Mouse (Mus musculus) olfactory bulb, adult 2 months (tissue): ENCODE results near the gene Carhsp1.

Experiments used
- CTCF ChIP-seq: fragments of 200-500 bp; IDR thresholded peaks from 2 replicates; pipeline ENCODE4 v1.5.1; 2012; ENCODE audit warnings: low read depth, mild to moderate bottlenecking, low read length, moderate library complexity; ENCODE audit not compliant: insufficient read depth
- POLR2A ChIP-seq: fragments of 200-500 bp; IDR thresholded peaks from 2 replicates; pipeline ENCODE4 v1.6.1; 2012; ENCODE audit warnings: mild to moderate bottlenecking, low read depth, low read length, moderate library complexity; ENCODE audit not compliant: insufficient read depth

DNA sequence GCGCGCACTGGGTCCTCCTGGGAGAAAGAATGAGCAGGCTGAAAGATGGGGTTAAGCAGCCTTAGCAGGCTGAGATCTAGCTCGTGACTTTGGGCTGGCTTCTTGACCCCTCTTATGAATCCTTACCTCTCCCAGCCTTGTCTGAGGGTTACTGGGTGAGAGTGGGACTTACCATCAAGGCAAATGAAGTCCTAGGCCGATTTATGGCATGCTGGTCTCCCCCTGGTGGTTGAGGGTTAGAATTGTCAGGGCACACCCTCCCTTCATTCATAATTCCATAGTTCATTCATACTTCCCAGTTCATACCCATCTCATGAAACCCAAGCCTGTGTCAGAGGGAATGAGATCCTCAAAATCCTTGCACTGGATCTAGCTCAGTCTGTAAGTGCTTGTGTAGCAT is 4.8 kb upstream of the Carhsp1 start:
- no peak for TF ChIP-seq CTCF
- no peak for TF ChIP-seq POLR2A
